Mouse (Mus musculus) right cerebral cortex, postnatal 25 days (tissue): Measurements from ENCODE around the gene Scaf1.

Experiments
- DNase-seq: peaks from one replicate; pipeline ENCODE4 v3.0.0; 2022

The Scaf1 gene

GRCm38 (mm10) chr7:44953561-44953960 lies 62.6 kb downstream of the Scaf1 start:
- no peak for DNase-seq
